Mouse (Mus musculus) adrenal gland, postnatal 36 days (tissue): ENCODE data around the gene Malsu1. TPM values are rescaled to one million over a fixed set of nuclear protein-coding genes. Genes with fewer than 3 reads are reported as not detected.

ENCODE experiments used
- total RNA-seq, 2 experiments: library from RNA; stranded (reverse); gene quantifications; 2 replicates each; pipeline ENCODE4 v1.2.3; 2021

The Malsu1 gene
- total RNA-seq, 2 experiments from 2014 or later = 33.4 to 54.3 TPM

Other genes starting within 250 kb of the Malsu1 start
- 100 to 1,000 TPM; 293 to 327 TPM for gene Tmem176a, start 232.9 kb upstream of the Malsu1 start, total RNA-seq
- gene Tmem176b, start 232.3 kb upstream of the Malsu1 start, total RNA-seq = 100 to 1,000 TPM; 506 to 589 TPM
- not detected for gene Aoc1, start 200.9 kb upstream of the Malsu1 start, total RNA-seq
- gene 1600015I10Rik, start 143.9 kb upstream of the Malsu1 start, total RNA-seq = not detected
- gene Doxl2, start 98.8 kb upstream of the Malsu1 start, total RNA-seq = not detected
- not detected for gene Svs1, start 86.9 kb upstream of the Malsu1 start, total RNA-seq
- 1 to 10 TPM in 1 of 2 experiments, under 1 TPM in 1; 0.40 to 7.8 TPM for gene Gpnmb, start 37.2 kb upstream of the Malsu1 start, total RNA-seq
- gene Igf2bp3, start 141.2 kb downstream of the Malsu1 start, total RNA-seq = under 1 TPM; 0.56 to 0.69 TPM
- 100 to 1,000 TPM in 1 of 2 experiments, 10 to 100 TPM in 1; 53.4 to 103 TPM for gene Tra2a, start 190.2 kb downstream of the Malsu1 start, total RNA-seq
- gene Ccdc126, start 245.5 kb downstream of the Malsu1 start, total RNA-seq = 10 to 100 TPM; 16.1 to 17.4 TPM